Mouse (Mus musculus): ENCODE measurements around the gene Gm17651.

Gm17651 gene

GRCm38 (mm10) chr3:97674644-97675110 is at the start of gene Gm17651:
TSS of gene Gm17651 (minus strand) at chr3:97674694.
- in situ Hi-C loops (cut with MboI, MseI), result no loop called here

- in situ Hi-C loops (cut with MboI, MseI), result no loop called here
Measured at GRCm38 (mm10) chr3:97719116-97719515, 44.6 kb upstream of the Gm17651 start.

- in situ Hi-C loops (cut with MboI, MseI), result no loop called here
Measured at GRCm38 (mm10) chr3:97715922-97716321, 41.4 kb upstream of the Gm17651 start.

- in situ Hi-C loops (cut with MboI, MseI), result no loop called here
Measured at GRCm38 (mm10) chr3:97710881-97711280, 36.4 kb upstream of the Gm17651 start.

- in situ Hi-C loops (cut with MboI, MseI), result no loop called here
Measured at GRCm38 (mm10) chr3:97710134-97710533, 35.6 kb upstream of the Gm17651 start.

GRCm38 (mm10) chr3:97706561-97706960 is 32.1 kb upstream of the Gm17651 start:
- in situ Hi-C loops (cut with MboI, MseI), result no loop called here

GRCm38 (mm10) chr3:97705508-97705907 is 31.0 kb upstream of the Gm17651 start:
- in situ Hi-C loops (cut with MboI, MseI), result no loop called here

- in situ Hi-C loops (cut with MboI, MseI), result no loop called here
Measured at GRCm38 (mm10) chr3:97702448-97703080, 28.1 kb upstream of the Gm17651 start.

GRCm38 (mm10) chr3:97701198-97701597 is 26.7 kb upstream of the Gm17651 start:
- in situ Hi-C loops (cut with MboI, MseI), result no loop called here

GRCm38 (mm10) chr3:97699061-97699460 is 24.6 kb upstream of the Gm17651 start:
- in situ Hi-C loops (cut with MboI, MseI), result no loop called here

GRCm38 (mm10) chr3:97697291-97697690 is 22.8 kb upstream of the Gm17651 start:
- in situ Hi-C loops (cut with MboI, MseI), result no loop called here

GRCm38 (mm10) chr3:97696866-97697265 is 22.4 kb upstream of the Gm17651 start:
- in situ Hi-C loops (cut with MboI, MseI), result no loop called here

- in situ Hi-C loops (cut with MboI, MseI), result no loop called here
Measured at GRCm38 (mm10) chr3:97693806-97694205, 19.3 kb upstream of the Gm17651 start.

GRCm38 (mm10) chr3:97691443-97692017 is 17.0 kb upstream of the Gm17651 start:
- in situ Hi-C loops (cut with MboI, MseI), result no loop called here

- in situ Hi-C loops (cut with MboI, MseI), result no loop called here
Measured at GRCm38 (mm10) chr3:97690590-97690989, 16.1 kb upstream of the Gm17651 start.

GRCm38 (mm10) chr3:97689289-97689688 is 14.8 kb upstream of the Gm17651 start:
- in situ Hi-C loops (cut with MboI, MseI), result no loop called here

- in situ Hi-C loops (cut with MboI, MseI), result no loop called here
Measured at GRCm38 (mm10) chr3:97686372-97687117, 12.1 kb upstream of the Gm17651 start.

GRCm38 (mm10) chr3:97683560-97684195 is 9.2 kb upstream of the Gm17651 start:
- in situ Hi-C loops (cut with MboI, MseI), result loop anchor here (5.0 kb wide), 1 partner anchor 199 kb away; no protein-coding TSS in a partner anchor

- in situ Hi-C loops (cut with MboI, MseI), result loop anchor here (5.0 kb wide), 1 partner anchor 200 kb away; no protein-coding TSS in a partner anchor
Measured at GRCm38 (mm10) chr3:97682576-97682975, 8.1 kb upstream of the Gm17651 start.

GRCm38 (mm10) chr3:97682159-97682502 is 7.6 kb upstream of the Gm17651 start:
- in situ Hi-C loops (cut with MboI, MseI), result loop anchor here (5.0 kb wide), 1 partner anchor 200 kb away; no protein-coding TSS in a partner anchor

- in situ Hi-C loops (cut with MboI, MseI), result loop anchor here (5.0 kb wide), 1 partner anchor 201 kb away; no protein-coding TSS in a partner anchor
Measured at GRCm38 (mm10) chr3:97681321-97682158, 7.0 kb upstream of the Gm17651 start.
